Mouse (Mus musculus) left cerebral cortex, postnatal 4 days (tissue): Measurements from ENCODE around the gene BC034090. TPM values are rescaled to one million over a fixed set of nuclear protein-coding genes. Genes with fewer than 3 reads are reported as not detected.
"Not testable (repeated sequence)": the region's sequence is repeated elsewhere in the genome, so short reads cannot be mapped to it uniquely, and the experiment has no call there.

Experiments
- DNase-seq: peaks from one replicate; pipeline ENCODE4 v3.0.0-alpha.2; 2022
- intact Hi-C: fragments of 180-260 bp; cut with DNase I; formaldehyde crosslinking; loops from one replicate; pipeline ENCODE4 v1.15.1; 2025
- total RNA-seq, 2 experiments: library from RNA; stranded (reverse); gene quantifications; 2 replicates each; pipeline ENCODE4 v1.2.3; 2021

The BC034090 gene
- total RNA-seq = 1 to 10 TPM; 3.3 to 7.7 TPM

GRCm38 (mm10) chr1:155243797-155244770, at the start of gene BC034090:
Gene BC034090, minus strand, starts transcription at chr1:155244444.
- intact Hi-C loops = no loop called here
- no peak for DNase-seq

DNA sequence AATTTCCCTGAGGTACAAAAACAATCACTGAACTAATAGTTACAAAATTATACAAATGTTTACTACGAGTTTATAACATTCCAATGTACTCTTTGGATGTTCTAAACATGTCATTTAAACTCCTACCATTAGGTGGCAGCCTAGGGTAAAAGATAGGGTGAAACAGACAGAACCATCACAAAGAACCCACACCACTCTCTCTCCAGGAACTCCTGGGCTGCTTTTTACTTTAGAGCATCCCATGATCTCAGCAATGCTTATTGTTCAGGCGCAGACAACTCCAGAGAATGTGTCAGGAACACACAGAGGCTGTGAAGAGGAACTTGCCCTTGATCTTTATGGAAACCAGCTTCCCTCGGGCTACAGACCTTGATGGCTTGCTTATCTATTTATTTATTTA, 49.2 kb upstream of the BC034090 start:
- no peak for DNase-seq
- intact Hi-C loops = loop anchor here (2.0 kb wide), 1 partner anchor 243 kb away; no protein-coding TSS in a partner anchor

DNA sequence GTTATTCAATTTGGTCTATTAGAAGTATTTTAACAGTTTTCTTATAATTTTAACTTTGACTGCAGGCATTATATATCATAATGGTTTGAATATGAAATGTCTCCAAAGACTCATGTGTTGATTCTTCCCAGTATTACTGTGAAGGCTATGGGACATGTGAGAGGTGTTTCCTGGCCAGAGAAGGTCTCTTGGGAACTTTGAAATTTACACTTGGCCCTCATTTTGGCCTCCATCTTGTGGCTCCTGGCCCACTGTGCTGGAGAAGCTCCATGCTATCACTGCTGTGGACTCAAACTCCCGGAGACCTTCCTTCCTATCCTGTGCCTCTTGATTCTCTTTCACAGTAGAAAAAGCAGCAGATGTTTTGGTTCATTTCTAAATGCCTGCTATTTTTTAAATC, 45.2 kb upstream of the BC034090 start:
- intact Hi-C loops = no loop called here
- no peak for DNase-seq

DNA sequence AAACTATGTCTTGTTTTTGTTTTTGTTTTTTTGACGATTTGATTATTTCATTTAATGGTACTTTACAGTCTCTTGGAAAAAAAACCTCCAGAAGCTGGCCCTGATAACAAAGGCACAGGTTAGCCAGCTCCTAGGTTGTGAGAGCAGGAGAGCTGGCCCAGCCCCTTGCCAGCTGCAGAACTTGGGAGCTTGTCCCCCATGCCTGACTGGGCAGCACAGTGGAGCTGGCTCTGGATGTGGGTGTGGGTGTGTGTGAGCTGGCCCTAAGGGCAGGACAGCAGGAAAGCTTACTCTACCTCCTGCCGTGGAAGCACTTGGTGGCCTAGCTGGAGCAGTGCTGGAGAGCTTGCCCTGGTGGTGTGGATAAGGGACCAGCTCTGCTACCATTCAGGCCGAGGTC, 43.8 kb upstream of the BC034090 start:
- DNase-seq = no peak
- intact Hi-C loops = no loop called here

DNA sequence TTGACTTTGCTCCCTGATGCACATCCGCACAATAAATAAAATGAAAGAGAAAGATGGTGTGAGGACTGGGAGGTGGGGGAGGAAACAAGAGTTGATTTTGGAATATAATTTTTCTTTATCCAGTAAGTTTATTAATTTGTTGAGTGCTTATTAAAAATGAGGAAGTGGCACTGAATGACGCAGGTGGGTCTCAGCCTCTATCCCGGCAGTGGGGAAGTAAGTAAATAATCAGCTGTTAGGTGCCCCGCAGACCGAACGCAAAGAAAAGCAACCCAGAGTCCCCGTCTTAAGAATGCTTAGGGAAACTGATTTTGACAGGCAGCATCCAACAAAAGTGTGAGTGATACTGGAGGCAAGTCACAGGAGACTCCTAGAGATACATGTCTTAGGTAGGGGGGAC, 39.6 kb upstream of the BC034090 start:
- DNase-seq = no peak
- intact Hi-C loops = loop anchor here (2.0 to 5.0 kb wide), 2 partner anchors 62 to 257 kb away; no protein-coding TSS in a partner anchor

DNA sequence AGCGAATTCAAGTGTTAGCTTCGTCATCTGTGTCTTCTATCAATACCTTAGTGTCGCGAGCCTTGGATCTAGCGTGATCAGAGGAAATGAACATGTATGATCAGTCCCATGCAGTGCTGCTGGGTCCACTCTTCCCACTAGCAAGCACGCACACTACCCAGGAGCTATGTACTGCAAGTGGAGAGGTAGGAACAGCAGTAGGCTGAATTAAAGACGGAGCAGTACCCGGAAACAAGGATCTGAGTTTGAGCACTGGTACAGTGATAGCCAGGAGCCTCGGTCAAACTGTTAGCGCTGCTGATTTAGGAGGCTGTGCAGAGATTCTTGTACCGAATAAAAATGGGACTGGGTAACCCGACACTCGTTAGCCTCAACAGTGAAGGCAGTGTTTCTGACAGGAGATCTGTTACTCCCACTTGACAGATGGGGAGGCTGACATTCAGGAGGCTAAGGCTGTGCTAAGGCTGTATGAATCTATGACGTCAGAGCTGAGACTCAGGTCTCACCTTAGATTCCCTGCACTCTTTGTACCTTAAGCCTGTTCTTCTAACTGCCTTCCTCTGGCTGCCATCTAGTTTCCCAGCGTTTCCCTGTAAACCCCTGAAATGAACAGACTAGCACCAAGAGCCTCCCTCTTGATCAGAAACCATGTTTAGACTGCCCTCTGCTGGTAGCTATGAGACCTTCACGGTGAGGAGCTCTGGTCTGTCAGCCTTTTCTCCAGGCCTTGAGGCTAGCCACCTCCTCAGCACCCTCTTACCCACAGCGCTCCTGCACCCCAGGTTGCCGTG, 37.0 kb upstream of the BC034090 start:
- intact Hi-C loops = loop anchor here (5.0 kb wide), 1 partner anchor 59 kb away; no protein-coding TSS in a partner anchor
- DNase-seq = peak; percentile 71

DNA sequence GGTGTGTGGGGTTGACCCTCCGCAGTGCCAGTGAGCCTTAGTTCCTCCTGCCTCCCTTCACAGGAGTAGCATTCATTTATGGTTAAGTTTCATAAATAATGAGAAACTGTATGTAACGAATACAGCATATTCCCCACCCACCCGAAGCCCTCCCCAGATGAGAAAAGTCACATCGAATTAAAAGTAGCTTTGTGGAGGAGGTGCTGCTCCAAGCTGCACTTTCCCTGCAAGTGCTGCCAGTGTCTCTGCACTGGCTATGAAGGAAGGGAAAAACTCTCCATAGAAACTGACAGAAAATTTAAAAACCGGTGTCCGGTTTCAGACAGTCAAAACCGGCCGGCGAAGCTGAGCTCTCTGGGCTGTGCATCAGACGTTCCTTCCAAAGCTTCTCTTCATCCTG, 36.1 kb upstream of the BC034090 start:
- intact Hi-C loops = loop anchor here (5.0 kb wide), 1 partner anchor 58 kb away; no protein-coding TSS in a partner anchor

GRCm38 (mm10) chr1:155276381-155277033, 32.3 kb upstream of the BC034090 start:
- intact Hi-C loops = loop anchor here (2.0 kb wide), 1 partner anchor 490 kb away; no protein-coding TSS in a partner anchor
- no peak for DNase-seq

More for the DNA sequence above, 36.1 kb upstream of the BC034090 start:
- no peak for DNase-seq

GRCm38 (mm10) chr1:155275793-155276192, 31.5 kb upstream of the BC034090 start:
- no peak for DNase-seq
- intact Hi-C loops = loop anchor here (2.0 kb wide), 1 partner anchor 489 kb away; no protein-coding TSS in a partner anchor

DNA sequence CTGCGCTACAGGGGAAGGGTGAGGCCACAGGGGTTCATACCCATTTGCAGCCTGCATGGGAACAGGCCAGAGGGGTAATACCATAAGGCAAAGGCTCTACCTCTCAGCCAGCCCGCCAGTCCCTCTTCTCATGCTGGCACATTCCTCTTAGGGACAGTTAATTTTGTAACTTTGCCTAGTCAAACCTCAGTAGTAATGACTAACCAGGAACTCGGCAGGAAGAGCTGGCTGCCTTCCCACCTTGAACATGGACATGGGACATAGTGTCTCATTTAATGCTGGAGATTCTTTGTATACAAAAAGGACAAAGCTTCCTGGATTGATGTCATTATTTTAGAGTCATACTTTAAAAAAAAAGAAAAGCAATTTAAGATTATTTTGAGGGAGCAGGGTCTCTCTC, 30.7 kb upstream of the BC034090 start:
- intact Hi-C loops = no loop called here
- DNase-seq = no peak

DNA sequence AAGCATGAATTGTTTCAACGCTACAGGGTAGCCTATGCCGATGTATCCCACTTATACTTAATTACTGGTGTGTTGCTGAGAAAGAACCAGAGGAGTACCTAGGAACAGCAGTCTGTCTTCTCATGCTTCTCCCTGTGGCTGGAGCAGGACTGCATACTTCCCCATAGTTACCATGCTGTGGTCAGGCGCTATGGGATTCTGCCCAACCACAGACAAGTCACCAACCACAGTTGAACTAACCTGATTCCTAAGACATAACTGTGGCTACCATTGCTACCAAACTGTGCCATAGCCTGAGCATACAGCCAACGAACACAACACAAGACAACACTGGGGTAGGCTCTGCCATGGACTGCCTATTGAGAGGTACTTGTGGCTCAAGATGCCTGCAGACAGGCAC, 28.7 kb upstream of the BC034090 start:
- DNase-seq = no peak
- intact Hi-C loops = no loop called here

DNA sequence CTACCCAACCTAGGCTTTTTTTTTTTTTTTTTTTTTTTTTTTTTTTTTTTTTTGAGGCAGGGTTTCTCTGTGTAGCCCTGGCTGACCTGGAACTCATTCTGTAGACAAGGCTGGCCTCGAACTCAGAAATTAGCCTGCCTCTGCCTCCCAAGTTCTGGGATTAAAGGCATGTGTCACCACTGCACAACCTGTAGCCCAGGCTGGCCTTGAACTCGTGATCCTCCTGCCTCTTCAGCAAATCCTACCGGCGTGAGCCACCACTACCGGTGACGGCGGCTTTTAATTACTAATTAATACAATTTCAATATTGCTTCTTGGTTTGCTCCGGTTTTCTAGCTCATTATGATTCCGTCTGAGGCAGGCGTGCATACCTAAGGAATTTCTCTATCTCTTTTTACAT, 18.3 kb upstream of the BC034090 start:
- intact Hi-C loops, DNase-seq: not testable (repeated sequence)

DNA sequence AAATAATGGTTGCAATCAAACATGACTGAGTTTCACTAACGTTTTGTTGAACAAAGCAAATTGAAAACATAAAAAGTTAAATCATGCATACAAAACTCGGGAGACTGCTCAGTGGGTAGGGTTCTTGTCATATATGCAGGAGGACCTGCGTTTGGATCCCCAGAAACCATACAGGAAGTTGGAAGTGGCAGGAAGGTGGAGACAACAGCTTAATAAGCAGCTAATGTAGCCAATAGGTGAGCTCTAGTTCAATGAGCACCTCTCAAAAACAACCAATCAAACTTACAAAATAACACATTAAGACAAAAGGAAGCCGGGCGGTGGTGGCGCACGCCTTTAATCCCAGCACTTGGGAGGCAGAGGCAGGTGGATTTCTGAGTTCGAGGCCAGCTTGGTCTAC, 10.1 kb upstream of the BC034090 start:
- intact Hi-C loops = no loop called here
- no peak for DNase-seq

DNA sequence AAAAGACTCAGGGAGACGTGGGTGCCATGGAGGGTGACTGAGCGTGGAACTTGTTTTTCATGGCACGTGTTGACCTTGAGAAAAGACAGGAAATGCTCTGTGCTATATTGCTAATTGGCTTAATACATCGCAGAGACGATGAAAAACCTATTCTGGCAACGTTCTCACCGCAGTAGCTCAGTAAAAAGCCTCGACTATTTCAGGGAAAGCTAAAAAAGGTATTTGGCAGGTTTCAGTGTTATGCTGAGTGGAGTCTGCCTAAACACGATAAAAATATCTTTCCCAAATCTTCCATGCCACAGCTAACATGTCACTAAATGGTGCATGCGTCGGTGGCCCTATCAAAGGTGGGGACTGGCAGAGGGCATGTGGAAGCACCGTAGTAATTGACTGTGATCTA, 8.9 kb upstream of the BC034090 start:
- DNase-seq = no peak
- intact Hi-C loops = no loop called here

GRCm38 (mm10) chr1:155252631-155253121, 8.4 kb upstream of the BC034090 start:
- intact Hi-C loops = no loop called here
- DNase-seq = no peak

GRCm38 (mm10) chr1:155251596-155251995, 7.4 kb upstream of the BC034090 start:
- DNase-seq = no peak
- intact Hi-C loops = no loop called here

- intact Hi-C loops = no loop called here
- DNase-seq = no peak
Measured at GRCm38 (mm10) chr1:155250531-155251135, 6.4 kb upstream of the BC034090 start.

DNA sequence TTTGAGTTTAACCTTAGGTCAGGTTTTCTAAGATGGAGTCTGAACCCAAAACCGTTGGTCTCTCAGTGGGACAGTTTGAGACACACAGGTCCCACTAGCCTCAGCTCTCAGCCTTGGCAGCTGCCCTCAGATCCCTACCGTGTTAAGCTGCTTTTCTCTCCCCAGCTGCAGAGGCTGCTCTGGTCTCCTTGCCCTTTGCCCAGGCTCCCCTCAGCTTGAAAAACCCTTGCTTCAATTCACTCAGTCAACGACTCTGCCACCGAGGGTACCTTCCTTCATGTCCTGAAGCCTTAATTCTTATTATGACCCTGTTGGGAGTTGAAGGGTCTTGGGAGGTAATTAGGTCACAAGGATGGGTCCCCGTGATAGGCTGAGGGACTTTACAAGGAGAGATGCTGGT, 5.7 kb upstream of the BC034090 start:
- intact Hi-C loops = no loop called here
- DNase-seq = no peak

GRCm38 (mm10) chr1:155248041-155248440, 3.8 kb upstream of the BC034090 start:
- no peak for DNase-seq
- intact Hi-C loops = no loop called here

DNA sequence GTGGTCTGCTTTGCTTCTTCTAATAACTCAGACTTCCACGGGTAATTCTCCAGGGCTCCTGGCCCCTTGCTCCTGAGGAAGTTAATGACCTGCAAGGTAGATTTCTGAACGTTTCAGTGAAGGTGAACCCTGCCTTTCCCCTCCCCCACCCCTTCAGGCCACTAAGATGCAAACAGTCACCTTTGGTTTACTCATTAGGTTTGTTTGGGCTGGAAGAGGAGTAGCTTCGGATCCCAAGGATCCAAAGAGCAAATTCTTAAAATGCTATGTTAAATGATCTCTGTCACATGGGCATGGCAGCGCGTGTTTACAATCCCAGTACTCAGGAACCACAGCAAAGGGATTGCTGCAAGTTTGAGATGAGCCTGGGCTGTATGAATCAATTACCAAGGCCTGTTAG, 3.2 kb upstream of the BC034090 start:
- intact Hi-C loops = no loop called here
- no peak for DNase-seq
